Mouse (Mus musculus) neural tube, embryonic 15.5 days (tissue): ENCODE data around the gene Pcnx2. TPM values are rescaled to one million over a fixed set of nuclear protein-coding genes. Genes with fewer than 3 reads are reported as not detected.
A peak's percentile ranks its signal among the peaks of the same experiment; 100 is the strongest.

ENCODE experiments used
- ATAC-seq: fragments of 200-750 bp; cut with Nextera tagmentation; 2 replicates; pipeline ENCODE4 v1.8.0; 2017; ENCODE audit warnings: mild to moderate bottlenecking, moderate TSS enrichment, moderate library complexity; ENCODE audit not compliant: low FRiP score
- H3K27ac ChIP-seq: fragments of 300-500 bp; sonication (generic); replicated peaks from 2 replicates; pipeline ENCODE4 v1.5.1; 2015; ENCODE audit warnings: mild to moderate bottlenecking, inconsistent platforms
- H3K27me3 ChIP-seq: fragments of 300-500 bp; sonication (generic); replicated peaks from 2 replicates; pipeline ENCODE4 v1.6.1; 2015; ENCODE audit warnings: inconsistent platforms
- H3K36me3 ChIP-seq: fragments of 300-500 bp; sonication (generic); 2 replicates; pipeline ENCODE4 v1.6.1; 2015; ENCODE audit warnings: inconsistent platforms
- H3K4me1 ChIP-seq: fragments of 300-500 bp; sonication (generic); 2 replicates; pipeline ENCODE4 v1.6.1; 2015; ENCODE audit warnings: inconsistent platforms
- H3K4me2 ChIP-seq: fragments of 300-500 bp; sonication (generic); 2 replicates; pipeline ENCODE4 v1.6.1; 2015; ENCODE audit warnings: inconsistent platforms, mild to moderate bottlenecking, moderate library complexity
- H3K4me3 ChIP-seq: fragments of 300-500 bp; sonication (generic); replicated peaks from 2 replicates; pipeline ENCODE4 v1.5.1; 2015; ENCODE audit warnings: mild to moderate bottlenecking, inconsistent platforms
- H3K9ac ChIP-seq: fragments of 300-500 bp; sonication (generic); replicated peaks from 2 replicates; pipeline ENCODE4 v1.6.1; 2015; ENCODE audit warnings: mild to moderate bottlenecking, inconsistent platforms
- H3K9me3 ChIP-seq: fragments of 300-500 bp; sonication (generic); replicated peaks from 2 replicates; pipeline ENCODE4 v1.6.1; 2016; ENCODE audit warnings: inconsistent platforms
- WGBS: fragments of 180-500 bp; shearing (Covaris S2); methylation state at CpG from one replicate; pipeline ENCODE4 v1.1.7; 2015; ENCODE audit warnings: mixed read lengths; 5-methylcytosine and 5-hydroxymethylcytosine counted together
- polyA plus RNA-seq: library from polyadenylated mRNA; unstranded; fragments of >200 nt; fragmentation: Nextera tagmentation; extraction: Ambion mirVana; gene quantifications from 2 replicates; pipeline ENCODE4 v1.2.1, GENCODE M21; 2015

The Pcnx2 gene
- polyA plus RNA-seq, 1 experiment from 2014 or later: 4.8 TPM

DNA sequence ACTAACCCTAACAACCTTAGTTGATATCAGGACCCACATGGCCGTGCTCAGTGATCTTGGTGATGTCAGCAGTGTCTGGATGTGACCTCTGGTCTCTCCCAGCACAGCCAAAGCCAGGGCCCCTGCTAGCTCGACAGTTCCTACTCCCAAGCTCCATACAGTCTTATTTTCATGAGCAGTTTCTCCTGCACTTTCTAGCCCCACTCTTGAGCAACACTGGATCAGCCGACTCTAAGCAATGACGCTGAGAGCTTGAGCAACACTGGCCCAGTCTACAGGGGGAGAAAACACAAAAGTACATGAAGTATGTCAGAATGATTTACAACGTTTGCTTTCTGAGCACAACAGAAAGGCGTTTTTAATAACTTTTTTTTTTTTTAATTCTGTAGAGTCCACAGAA lies 121.3 kb downstream of the Pcnx2 start:
- ATAC-seq: no peak
- H3K27ac ChIP-seq: no peak overlapping the region
- H3K27me3 ChIP-seq: no peaks in the 10 kb centered on the region
- no peak overlapping the region for H3K9ac ChIP-seq
- H3K4me2 ChIP-seq: no peak overlapping the region
- WGBS: 79% methylated on average over 6 of the region's 6 CpGs
- no peak overlapping the region for H3K4me3 ChIP-seq
- peaks cover 15% of the 10 kb centered on the region for H3K36me3 ChIP-seq
- H3K9me3 ChIP-seq: no peaks in the 10 kb centered on the region
- no peaks in the 10 kb centered on the region for H3K4me1 ChIP-seq

DNA sequence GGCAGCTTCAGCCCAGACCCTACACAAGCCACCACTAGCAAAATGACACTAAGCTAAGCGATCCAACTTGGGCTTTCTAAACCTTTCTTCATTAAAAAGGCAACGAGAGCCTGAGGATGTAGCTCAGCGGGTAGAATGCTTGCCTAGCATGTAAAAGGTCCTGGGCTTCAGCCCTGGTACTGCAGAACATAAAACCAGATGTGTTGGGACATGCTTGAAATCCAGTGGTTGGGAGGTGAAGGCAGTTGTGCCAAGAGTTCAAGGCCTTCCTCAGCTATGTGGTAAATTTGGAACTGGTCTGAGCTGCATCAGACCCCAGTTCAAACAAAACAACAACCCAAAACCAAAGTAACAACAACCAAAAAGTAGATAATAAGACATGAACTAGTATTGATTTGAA lies 121.8 kb downstream of the Pcnx2 start:
- 95% methylated on average over 3 of the region's 3 CpGs for WGBS
- no peak overlapping the region for H3K4me2 ChIP-seq
- H3K36me3 ChIP-seq: peaks cover 19% of the 10 kb centered on the region
- H3K27me3 ChIP-seq: no peaks in the 10 kb centered on the region
- H3K4me3 ChIP-seq: no peak overlapping the region
- H3K9me3 ChIP-seq: no peaks in the 10 kb centered on the region
- no peak overlapping the region for H3K9ac ChIP-seq
- no peak overlapping the region for H3K27ac ChIP-seq
- no peaks in the 10 kb centered on the region for H3K4me1 ChIP-seq
- no peak for ATAC-seq

DNA sequence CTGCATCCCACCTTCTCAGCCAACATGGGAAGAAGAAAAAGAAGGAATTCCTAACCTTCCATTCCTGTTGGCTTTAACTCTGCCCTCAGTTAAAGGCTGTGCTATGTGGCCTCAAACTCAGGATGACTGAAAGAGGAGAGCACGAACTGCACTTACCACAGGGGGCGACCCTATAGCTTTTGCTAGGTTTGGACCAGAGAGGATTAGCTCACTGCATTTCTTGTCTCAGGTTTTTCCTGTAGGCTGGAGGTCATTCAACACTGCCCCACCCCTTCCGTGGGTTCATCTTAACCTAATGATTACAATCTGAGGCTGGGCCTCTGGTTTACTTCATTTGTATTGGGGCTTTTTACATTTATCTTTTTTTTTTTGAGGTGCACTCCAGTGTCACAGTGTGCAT lies 123.1 kb downstream of the Pcnx2 start:
- Histone ChIP-seq H3K36me3 (peaks cover 30% of the 10 kb centered on the region), H3K4me2 (no peak overlapping the region), H3K27me3 (no peaks in the 10 kb centered on the region), H3K9ac (no peak overlapping the region), H3K4me3 (no peak overlapping the region), H3K9me3 (no peaks in the 10 kb centered on the region), H3K4me1 (no peaks in the 10 kb centered on the region), H3K27ac (no peak overlapping the region)
- WGBS: 83% methylated on average over 3 of the region's 3 CpGs
- ATAC-seq: no peak

DNA sequence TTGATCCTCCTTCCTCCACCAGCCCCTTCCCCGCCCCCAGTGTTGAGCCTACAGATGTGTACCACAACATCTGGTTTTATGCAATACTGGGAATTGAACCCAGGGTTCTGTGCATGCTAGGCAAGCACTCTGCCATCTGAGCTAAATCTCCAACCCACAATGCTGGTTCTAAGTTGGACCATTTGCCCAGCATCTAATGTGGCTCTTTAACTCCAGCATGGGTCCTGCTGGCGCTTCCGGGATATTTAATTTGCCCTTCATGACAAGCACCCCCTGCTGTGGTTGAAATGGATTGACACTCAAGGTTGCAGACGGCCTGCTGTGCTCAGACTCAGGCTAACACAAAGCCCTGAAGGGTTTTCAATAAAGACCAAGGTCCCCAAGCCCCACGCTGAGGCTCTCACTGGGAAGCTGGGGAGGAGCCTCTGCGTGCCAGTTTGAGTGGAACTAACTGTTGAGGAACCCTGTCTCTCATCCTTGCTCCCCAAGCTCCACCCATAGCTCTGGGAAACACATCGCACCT lies 124.8 kb downstream of the Pcnx2 start:
- WGBS: 50% methylated on average over 7 of the region's 7 CpGs
- H3K27me3 ChIP-seq: no peaks in the 10 kb centered on the region
- H3K4me3 ChIP-seq: no peak overlapping the region
- peaks cover 36% of the 10 kb centered on the region for H3K36me3 ChIP-seq
- no peak overlapping the region for H3K4me2 ChIP-seq
- H3K9me3 ChIP-seq: no peaks in the 10 kb centered on the region
- no peak for ATAC-seq
- no peak overlapping the region for H3K9ac ChIP-seq
- H3K27ac ChIP-seq: no peak overlapping the region
- no peaks in the 10 kb centered on the region for H3K4me1 ChIP-seq

DNA sequence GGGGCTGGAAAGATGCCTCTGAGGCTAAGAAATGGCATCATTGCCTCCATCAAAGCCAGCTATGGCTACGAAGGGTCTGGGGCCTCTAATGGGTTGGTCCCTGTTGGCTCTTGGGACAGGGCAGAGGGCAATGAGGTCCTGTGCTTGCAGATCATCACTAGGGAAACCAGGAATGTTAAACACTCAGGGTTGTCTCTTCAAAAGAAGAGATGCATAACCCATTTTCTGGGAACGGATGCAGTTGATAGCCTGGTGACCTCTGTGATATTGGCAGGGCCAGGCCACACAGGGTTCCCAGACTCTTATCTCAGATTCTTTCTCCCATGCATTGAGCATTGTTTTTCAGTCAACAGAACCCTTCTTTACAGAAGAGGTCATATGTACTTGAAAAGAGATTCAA lies 125.8 kb downstream of the Pcnx2 start:
- Histone ChIP-seq H3K27ac (no peak overlapping the region), H3K9me3 (no peaks in the 10 kb centered on the region), H3K36me3 (peaks cover 46% of the 10 kb centered on the region), H3K4me3 (no peak overlapping the region), H3K9ac (no peak overlapping the region), H3K4me1 (no peaks in the 10 kb centered on the region), H3K27me3 (no peaks in the 10 kb centered on the region), H3K4me2 (no peak overlapping the region)
- ATAC-seq: no peak
- 76% methylated on average over 2 of the region's 2 CpGs for WGBS

DNA sequence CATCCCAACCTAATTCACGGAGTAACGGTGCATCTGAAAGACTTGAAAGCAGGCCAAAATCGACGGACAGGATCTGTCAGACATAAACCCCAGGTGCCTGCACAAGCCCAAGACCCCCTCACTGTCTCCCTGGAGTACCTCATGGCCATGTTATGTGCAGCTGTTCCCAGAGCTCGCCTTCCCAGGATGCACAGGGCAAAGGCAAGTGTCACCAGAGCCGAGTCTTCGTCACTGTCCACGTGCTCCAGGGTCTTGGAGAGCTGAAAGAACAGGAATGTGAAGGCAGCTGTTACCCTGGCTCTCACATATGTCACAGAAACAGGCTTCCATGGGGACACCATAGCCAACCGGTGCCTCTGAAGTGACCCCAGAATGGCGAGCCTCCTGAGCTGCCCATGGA lies 130.0 kb downstream of the Pcnx2 start:
- WGBS: 88% methylated on average over 10 of the region's 10 CpGs
- H3K27me3 ChIP-seq: no peaks in the 10 kb centered on the region
- H3K36me3 ChIP-seq: peaks cover 62% of the 10 kb centered on the region
- no peak overlapping the region for H3K27ac ChIP-seq
- H3K4me2 ChIP-seq: no peak overlapping the region
- H3K4me1 ChIP-seq: no peaks in the 10 kb centered on the region
- H3K9me3 ChIP-seq: 0 out of 2 replicates have a peak, but pooled peaks cover 8% of the 10 kb centered on the region
- no peak for ATAC-seq
- H3K4me3 ChIP-seq: no peak overlapping the region
- H3K9ac ChIP-seq: no peak overlapping the region

DNA sequence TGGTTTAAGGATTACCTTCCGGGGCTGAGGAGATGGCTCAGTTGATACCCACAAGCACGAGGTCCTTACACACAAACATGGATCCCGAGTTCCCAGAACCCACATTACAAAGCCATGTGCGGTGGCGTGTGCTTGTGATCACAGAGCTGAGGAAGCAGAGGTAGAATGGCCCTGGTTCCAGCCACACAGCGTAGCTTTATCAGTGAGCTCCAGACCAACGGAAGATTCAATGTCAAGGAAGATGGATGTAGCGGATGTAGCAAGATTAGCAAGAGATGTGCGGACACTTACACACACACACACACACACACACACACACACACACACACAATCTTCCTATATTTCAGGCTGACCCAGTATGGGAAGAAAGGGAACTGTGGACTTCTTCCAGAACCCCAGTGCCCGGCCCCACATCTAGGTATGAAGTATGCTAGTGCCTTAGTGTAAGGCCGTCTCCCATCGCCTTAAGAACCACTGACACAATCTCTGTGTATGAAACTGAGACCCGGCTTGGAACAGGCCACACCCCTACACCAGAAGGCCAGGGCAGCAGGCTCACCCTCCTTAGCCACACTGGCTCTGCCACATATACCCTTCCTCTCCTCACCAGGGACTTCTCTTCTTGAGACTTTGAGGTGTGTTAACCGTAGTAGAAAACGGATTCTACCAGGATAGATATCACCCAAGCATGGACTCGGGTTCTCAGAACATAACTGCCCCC lies 134.9 kb downstream of the Pcnx2 start:
- Histone ChIP-seq H3K36me3 (peaks cover 48% of the 10 kb centered on the region), H3K27me3 (0 out of 2 replicates have a peak, but pooled peaks cover 2% of the 10 kb centered on the region)
- no peak for ATAC-seq

DNA sequence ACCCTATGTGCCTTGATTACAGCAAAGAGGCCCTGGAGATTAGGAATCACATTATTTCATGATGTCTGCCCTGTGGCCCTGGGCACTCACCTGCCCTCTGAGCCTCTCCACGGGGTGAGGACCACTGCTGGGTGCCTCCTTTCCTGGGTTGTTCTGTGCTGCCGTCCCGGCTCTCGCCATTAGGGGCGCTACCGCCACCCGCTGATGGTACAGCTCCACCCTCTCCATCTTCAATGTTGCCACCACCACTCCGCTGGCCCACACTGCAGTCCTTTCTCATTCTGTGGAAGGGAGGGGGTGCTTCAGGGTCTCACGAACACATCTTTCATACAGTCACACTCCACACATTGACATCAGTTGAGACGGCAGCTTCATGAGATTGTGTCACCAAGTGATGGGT lies 139.1 kb downstream of the Pcnx2 start:
- Histone ChIP-seq H3K27ac (no peak overlapping the region), H3K4me3 (no peak overlapping the region), H3K36me3 (peaks cover 20% of the 10 kb centered on the region), H3K4me1 (peaks cover 15% of the 10 kb centered on the region), H3K9ac (no peak overlapping the region), H3K4me2 (no peak overlapping the region), H3K9me3 (0 out of 2 replicates have a peak, but pooled peaks cover 4% of the 10 kb centered on the region), H3K27me3 (0 out of 2 replicates have a peak, but pooled peaks cover 2% of the 10 kb centered on the region)
- ATAC-seq: no peak
- WGBS: 59% methylated on average over 10 of the region's 10 CpGs

More for the DNA sequence above, 134.9 kb downstream of the Pcnx2 start:
- Histone ChIP-seq H3K27ac (no peak overlapping the region), H3K4me3 (no peak overlapping the region), H3K4me2 (no peak overlapping the region), H3K9me3 (0 out of 2 replicates have a peak, but pooled peaks cover 8% of the 10 kb centered on the region), H3K4me1 (no peaks in the 10 kb centered on the region), H3K9ac (no peak overlapping the region)
- WGBS: 93% methylated on average over 16 of the region's 16 CpGs

DNA sequence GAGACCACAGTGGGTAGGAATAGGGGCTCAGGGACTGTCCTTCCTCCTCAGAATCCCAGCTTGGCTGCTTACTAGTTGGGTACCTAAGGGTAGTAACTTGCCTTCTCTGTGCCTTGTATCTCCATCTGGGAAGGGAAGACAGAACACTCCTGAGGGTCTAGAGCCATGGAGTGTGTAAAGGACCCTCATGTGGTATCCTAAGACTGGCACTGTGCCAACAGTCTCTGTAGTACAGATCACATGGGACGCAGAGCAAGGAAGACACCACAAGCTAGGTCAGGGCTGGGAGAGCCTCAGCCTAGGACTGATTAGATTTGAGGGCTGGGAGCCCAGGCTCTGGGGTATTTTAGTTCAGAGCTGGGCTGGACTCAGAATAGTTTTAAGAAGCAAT lies 141.0 kb downstream of the Pcnx2 start:
- Histone ChIP-seq H3K36me3 (peaks cover 25% of the 10 kb centered on the region), H3K4me2 (no peak overlapping the region), H3K4me1 (peaks cover 15% of the 10 kb centered on the region), H3K4me3 (no peak overlapping the region), H3K27ac (no peak overlapping the region), H3K27me3 (0 out of 2 replicates have a peak, but pooled peaks cover 2% of the 10 kb centered on the region), H3K9me3 (no peaks in the 10 kb centered on the region), H3K9ac (no peak overlapping the region)
- 59% methylated on average over 1 of the region's 1 CpGs for WGBS
- ATAC-seq: peak; percentile 5; the same call in 1 of the 2 replicates

DNA sequence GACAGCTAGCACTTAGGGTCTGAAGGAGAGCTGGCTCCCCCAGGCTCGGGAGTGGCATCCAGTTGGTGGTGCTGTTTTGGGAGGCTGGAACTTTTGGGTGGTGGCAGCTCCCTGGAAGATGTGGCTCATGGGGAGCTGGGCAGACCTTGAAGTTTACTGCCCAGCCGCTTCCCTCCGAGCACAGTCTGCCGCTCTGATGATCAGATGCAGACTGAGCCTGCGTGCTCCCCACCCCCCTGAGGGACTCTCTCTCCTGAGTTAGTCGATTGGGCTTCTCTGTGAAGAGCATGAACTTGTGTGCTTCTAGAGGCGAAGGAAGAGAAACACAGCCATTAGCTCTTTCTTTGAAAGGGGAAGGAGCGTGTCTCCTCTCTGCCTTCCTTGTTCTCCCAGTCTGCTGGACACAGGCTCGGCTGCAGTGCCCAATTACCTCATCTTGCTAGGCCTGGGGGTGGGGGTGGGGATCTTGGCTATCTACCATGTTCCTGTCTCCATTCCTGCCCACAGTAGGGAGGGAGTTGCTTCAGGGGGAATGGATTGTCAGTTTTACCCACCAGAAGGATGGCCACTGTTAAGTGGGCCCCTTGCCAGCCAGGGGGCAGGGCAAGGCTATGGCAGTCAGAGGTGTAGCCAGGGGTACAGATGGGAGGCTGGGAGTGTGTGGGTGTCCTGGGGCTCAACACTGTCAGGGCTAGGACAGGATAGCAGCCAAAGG lies 141.6 kb downstream of the Pcnx2 start:
- Histone ChIP-seq H3K4me2 (no peak overlapping the region), H3K36me3 (peaks cover 23% of the 10 kb centered on the region), H3K9ac (no peak overlapping the region), H3K4me3 (no peak overlapping the region), H3K9me3 (no peaks in the 10 kb centered on the region), H3K27me3 (0 out of 2 replicates have a peak, but pooled peaks cover 2% of the 10 kb centered on the region), H3K27ac (0 out of 2 replicates have a peak overlapping the region, but pooled peaks have one; percentile 20), H3K4me1 (peaks cover 15% of the 10 kb centered on the region)
- WGBS: 37% methylated on average over 9 of the region's 9 CpGs
- ATAC-seq: 0 out of 2 replicates have a peak, but pooled peaks have one; percentile 40

DNA sequence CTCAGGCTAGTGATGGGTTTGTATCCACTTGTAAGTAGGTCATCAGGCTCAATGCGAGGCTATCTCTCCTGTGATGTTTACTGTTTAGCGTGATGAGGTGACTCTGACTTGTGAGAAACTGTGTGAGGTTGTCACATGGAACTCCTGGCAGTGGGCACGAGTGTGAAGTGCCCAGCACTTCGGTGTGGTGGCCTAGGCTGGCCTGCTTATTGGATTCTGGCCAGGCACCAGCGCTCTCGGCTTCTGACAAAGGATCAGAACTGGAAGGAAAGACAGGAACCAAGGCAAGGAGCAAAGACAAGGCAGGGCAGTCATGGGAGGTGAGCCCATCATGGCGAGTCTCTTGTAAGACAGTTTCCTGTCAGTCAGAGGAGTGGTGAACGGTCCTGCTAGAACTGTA lies 142.2 kb downstream of the Pcnx2 start:
- Histone ChIP-seq H3K4me1 (peaks cover 19% of the 10 kb centered on the region), H3K27me3 (0 out of 2 replicates have a peak, but pooled peaks cover 2% of the 10 kb centered on the region), H3K4me3 (no peak overlapping the region), H3K27ac (0 out of 2 replicates have a peak overlapping the region, but pooled peaks have one; percentile 20), H3K9me3 (no peaks in the 10 kb centered on the region), H3K4me2 (no peak overlapping the region), H3K36me3 (peaks cover 17% of the 10 kb centered on the region), H3K9ac (no peak overlapping the region)
- no peak for ATAC-seq
- WGBS: 67% methylated on average over 8 of the region's 8 CpGs
